Mouse (Mus musculus) midbrain, embryonic 12.5 days (tissue): ENCODE measurements at regions not wholly inside any gene's neighbourhood (a gene's known extent, or its start where the extent isn't known, plus 50 kb on each side); places are given as distances from the start of the nearest gene placed in this dataset.
A peak's percentile ranks its signal among the peaks of the same experiment; 100 is the strongest.

Source experiments
- ATAC-seq: fragments of 200-750 bp; cut with Nextera tagmentation; 2 replicates; pipeline ENCODE4 v1.8.0; 2017; ENCODE audit warnings: low read depth, moderate TSS enrichment, moderate library complexity; ENCODE audit not compliant: low FRiP score
- H3K27ac ChIP-seq: fragments of 300-500 bp; sonication (generic); replicated peaks from 2 replicates; pipeline ENCODE4 v1.5.1; 2016; ENCODE audit warnings: mild to moderate bottlenecking
- H3K27me3 ChIP-seq: fragments of 300-500 bp; sonication (generic); 2 replicates; pipeline ENCODE4 v1.6.1; 2016; ENCODE audit warnings: mild to moderate bottlenecking
- H3K36me3 ChIP-seq: fragments of 300-500 bp; sonication (generic); 2 replicates; pipeline ENCODE4 v1.6.1; 2016
- H3K4me1 ChIP-seq: fragments of 300-500 bp; sonication (generic); 2 replicates; pipeline ENCODE4 v1.6.1; 2016
- H3K4me2 ChIP-seq: fragments of 300-500 bp; sonication (generic); replicated peaks from 2 replicates; pipeline ENCODE4 v1.6.1; 2016; ENCODE audit warnings: mild to moderate bottlenecking, moderate library complexity
- H3K4me3 ChIP-seq: fragments of 300-500 bp; sonication (generic); 2 replicates; pipeline ENCODE4 v1.5.1; 2016; ENCODE audit warnings: mild to moderate bottlenecking
- H3K9ac ChIP-seq: fragments of 300-500 bp; sonication (generic); replicated peaks from 2 replicates; pipeline ENCODE4 v1.6.1; 2016; ENCODE audit warnings: mild to moderate bottlenecking, moderate library complexity
- H3K9me3 ChIP-seq: fragments of 300-500 bp; sonication (generic); 2 replicates; pipeline ENCODE4 v1.6.1; 2016; ENCODE audit warnings: mild to moderate bottlenecking
- WGBS: fragments of 180-500 bp; shearing (Covaris S2); methylation state at CpG from one replicate; pipeline ENCODE4 v1.1.7; 2016; 5-methylcytosine and 5-hydroxymethylcytosine counted together

DNA sequence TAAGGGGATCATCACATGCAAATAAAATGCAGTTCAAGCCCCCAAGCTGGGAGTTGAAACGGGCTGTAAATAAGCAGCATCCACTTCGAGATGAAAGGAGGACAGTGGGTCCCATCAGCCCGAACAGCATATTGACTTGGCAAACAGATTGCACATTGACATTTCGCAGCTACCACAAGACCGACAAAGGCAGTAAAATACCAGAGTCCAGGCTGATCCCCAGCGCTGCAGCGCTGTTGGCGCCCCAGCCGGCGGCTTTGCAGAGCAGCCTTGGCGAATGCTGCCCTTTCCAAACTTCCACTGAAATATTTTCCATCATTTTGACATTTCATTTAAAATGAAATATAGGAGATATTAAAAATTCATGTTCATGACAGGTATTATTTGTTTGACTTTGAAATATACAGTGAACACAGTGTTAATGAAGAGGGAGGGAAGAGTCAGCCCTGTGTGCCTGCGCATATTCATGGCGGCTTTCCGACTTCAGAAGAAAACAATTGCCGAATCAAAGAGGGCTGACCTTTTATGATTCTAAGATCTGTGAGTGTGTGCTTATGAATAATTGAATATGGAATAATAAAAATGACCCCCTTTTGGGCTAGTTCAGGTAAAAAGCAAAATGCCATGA lies 98.4 kb downstream of the Sqor start:
- H3K9me3 ChIP-seq: no peaks in the 10 kb centered on the region
- H3K4me2 ChIP-seq: no peak overlapping the region
- no peaks in the 10 kb centered on the region for H3K36me3 ChIP-seq
- H3K4me1 ChIP-seq: no peaks in the 10 kb centered on the region
- no peak overlapping the region for H3K9ac ChIP-seq
- WGBS: 67% methylated on average over 15 of the region's 15 CpGs
- H3K27me3 ChIP-seq: no peaks in the 10 kb centered on the region
- H3K4me3 ChIP-seq: no peak overlapping the region
- ATAC-seq: peak; percentile 63
- peak overlapping the region; percentile 30 for H3K27ac ChIP-seq

- Histone ChIP-seq H3K27ac (no peak overlapping the region), H3K9ac (no peak overlapping the region), H3K36me3 (no peaks in the 10 kb centered on the region), H3K9me3 (no peaks in the 10 kb centered on the region), H3K4me2 (no peak overlapping the region), H3K27me3 (no peaks in the 10 kb centered on the region), H3K4me3 (no peak overlapping the region), H3K4me1 (no peaks in the 10 kb centered on the region)
- WGBS: 79% methylated on average over 1 of the region's 1 CpGs
- ATAC-seq: no peak
Measured at GRCm38 (mm10) chr2:122863971-122864348, 98.9 kb downstream of the Sqor start.

DNA sequence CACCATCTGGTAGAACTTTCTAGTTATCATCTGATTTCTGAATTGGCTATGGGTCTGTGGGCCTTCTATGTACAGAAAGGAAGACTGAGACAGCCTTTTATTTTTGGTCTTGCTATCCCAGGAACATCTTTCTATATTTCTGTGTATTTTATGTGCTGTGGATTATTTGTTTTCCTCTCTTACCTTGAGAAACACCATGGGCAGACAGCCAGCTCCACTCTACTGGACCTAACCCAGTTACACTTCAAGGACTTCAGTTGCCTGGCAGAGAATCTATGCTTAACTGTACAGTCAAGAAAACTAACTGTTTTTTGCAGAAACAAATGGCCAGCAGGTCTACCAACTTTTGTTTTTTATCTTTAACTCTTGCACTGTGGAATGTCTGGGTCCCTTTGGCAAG lies 122.1 kb downstream of the Sqor start:
- ATAC-seq: no peak
- Histone ChIP-seq H3K4me1 (no peaks in the 10 kb centered on the region), H3K4me3 (no peak overlapping the region), H3K27ac (no peak overlapping the region), H3K9me3 (peaks cover 13% of the 10 kb centered on the region), H3K27me3 (no peaks in the 10 kb centered on the region), H3K4me2 (no peak overlapping the region), H3K36me3 (no peaks in the 10 kb centered on the region), H3K9ac (no peak overlapping the region)

- no peak overlapping the region for H3K27ac ChIP-seq
- no peaks in the 10 kb centered on the region for H3K27me3 ChIP-seq
- no peak for ATAC-seq
- no peak overlapping the region for H3K4me3 ChIP-seq
- H3K36me3 ChIP-seq: no peaks in the 10 kb centered on the region
- H3K4me1 ChIP-seq: no peaks in the 10 kb centered on the region
- H3K9me3 ChIP-seq: peaks cover 13% of the 10 kb centered on the region
- no peak overlapping the region for H3K4me2 ChIP-seq
- no peak overlapping the region for H3K9ac ChIP-seq
Measured at GRCm38 (mm10) chr2:122887526-122887925, 122.5 kb downstream of the Sqor start.

- no peak overlapping the region for H3K4me3 ChIP-seq
- H3K9ac ChIP-seq: no peak overlapping the region
- peak overlapping the region; percentile 25 for H3K4me2 ChIP-seq
- peaks cover 8% of the 10 kb centered on the region; the same call in 1 of the 2 replicates for H3K27me3 ChIP-seq
- no peaks in the 10 kb centered on the region for H3K36me3 ChIP-seq
- peaks cover 10% of the 10 kb centered on the region for H3K4me1 ChIP-seq
- peak; percentile 89 for ATAC-seq
- 13% methylated on average over 11 of the region's 11 CpGs for WGBS
- 0 out of 2 replicates have a peak, but pooled peaks cover 4% of the 10 kb centered on the region for H3K9me3 ChIP-seq
- H3K27ac ChIP-seq: peak overlapping the region; percentile 70
Measured at GRCm38 (mm10) chr2:122905129-122906072, 140.4 kb downstream of the Sqor start.

DNA sequence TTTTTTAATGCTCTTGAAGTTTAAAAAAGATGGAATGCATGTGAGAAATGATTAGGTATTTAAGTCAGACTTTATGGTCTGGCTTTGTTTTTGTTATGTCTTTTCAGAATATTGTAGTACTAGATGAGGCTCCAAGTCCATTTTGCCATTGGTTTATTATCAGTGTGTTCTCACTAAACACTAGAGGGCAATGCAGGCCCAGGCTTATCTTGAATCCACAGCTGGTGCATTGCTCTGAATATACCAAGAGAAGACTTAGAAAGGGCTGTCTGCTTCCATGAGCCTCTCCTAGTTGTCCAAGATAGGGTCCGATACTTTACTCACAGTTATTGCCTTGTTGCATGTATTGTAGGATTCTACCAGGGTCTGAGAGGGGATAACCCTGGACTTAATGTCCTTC lies 151.7 kb downstream of the Sqor start:
- H3K4me2 ChIP-seq: no peak overlapping the region
- no peaks in the 10 kb centered on the region for H3K36me3 ChIP-seq
- no peaks in the 10 kb centered on the region for H3K9me3 ChIP-seq
- no peak overlapping the region for H3K27ac ChIP-seq
- H3K27me3 ChIP-seq: no peaks in the 10 kb centered on the region
- no peak overlapping the region for H3K4me3 ChIP-seq
- ATAC-seq: no peak
- H3K4me1 ChIP-seq: no peaks in the 10 kb centered on the region
- 96% methylated on average over 1 of the region's 1 CpGs for WGBS
- no peak overlapping the region for H3K9ac ChIP-seq

DNA sequence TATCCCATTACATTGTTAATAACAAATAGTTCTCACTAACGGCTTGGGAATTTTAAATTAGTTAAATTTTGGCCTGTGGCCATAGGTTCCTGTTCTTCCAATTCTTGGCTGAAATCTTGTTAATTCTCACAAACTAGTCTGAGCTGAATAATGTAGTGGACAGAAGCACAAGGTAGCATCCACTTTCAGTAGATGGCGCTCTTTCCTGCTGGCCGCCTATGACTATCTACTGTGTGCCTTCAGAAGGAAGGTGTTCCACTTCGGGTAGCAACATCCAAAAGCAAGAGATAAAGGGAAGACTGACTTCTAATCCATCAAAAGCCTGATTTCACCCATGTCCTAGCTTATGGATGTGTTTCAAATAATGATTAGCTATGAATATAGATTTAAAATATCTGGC lies 172.9 kb downstream of the Sqor start:
- peaks cover 2% of the 10 kb centered on the region; the same call in 1 of the 2 replicates for H3K9me3 ChIP-seq

DNA sequence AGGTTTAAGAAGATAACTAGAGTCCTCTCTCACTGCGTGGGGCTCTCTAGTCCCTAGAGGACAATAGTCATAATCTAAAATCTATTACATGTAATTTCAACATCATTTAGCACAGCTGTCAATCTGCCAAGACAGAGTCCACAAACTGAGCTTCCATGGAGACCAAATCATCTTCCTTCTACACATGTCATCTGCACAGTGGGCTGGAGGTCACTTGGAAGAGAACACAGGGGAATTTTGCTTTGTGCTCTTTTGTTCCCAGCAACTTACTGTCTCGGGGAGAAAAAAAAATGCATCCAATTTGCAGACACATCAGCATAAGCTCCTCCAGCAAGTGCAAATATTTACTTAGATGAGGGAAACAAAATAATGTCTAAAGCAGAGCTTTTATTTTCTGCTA lies 179.8 kb downstream of the Sqor start:
- Histone ChIP-seq H3K4me3 (no peak overlapping the region), H3K4me1 (no peaks in the 10 kb centered on the region), H3K36me3 (no peaks in the 10 kb centered on the region), H3K9ac (no peak overlapping the region), H3K9me3 (no peaks in the 10 kb centered on the region), H3K4me2 (no peak overlapping the region), H3K27me3 (no peaks in the 10 kb centered on the region), H3K27ac (no peak overlapping the region)
- peak; percentile 19; the same call in 1 of the 2 replicates for ATAC-seq
- 35% methylated on average over 2 of the region's 2 CpGs for WGBS

More for the DNA sequence above, 172.9 kb downstream of the Sqor start:
- H3K27me3 ChIP-seq: no peaks in the 10 kb centered on the region
- no peaks in the 10 kb centered on the region for H3K36me3 ChIP-seq
- 52% methylated on average over 4 of the region's 4 CpGs for WGBS
- no peak overlapping the region for H3K4me2 ChIP-seq
- no peak overlapping the region for H3K27ac ChIP-seq
- H3K9ac ChIP-seq: no peak overlapping the region
- H3K4me1 ChIP-seq: no peaks in the 10 kb centered on the region
- no peak for ATAC-seq
- H3K4me3 ChIP-seq: no peak overlapping the region

- no peak for ATAC-seq
- Histone ChIP-seq H3K36me3 (no peaks in the 10 kb centered on the region), H3K27me3 (no peaks in the 10 kb centered on the region), H3K9ac (no peak overlapping the region), H3K4me3 (no peak overlapping the region), H3K27ac (no peak overlapping the region), H3K4me2 (no peak overlapping the region), H3K9me3 (no peaks in the 10 kb centered on the region), H3K4me1 (no peaks in the 10 kb centered on the region)
- 90% methylated on average over 3 of the region's 3 CpGs for WGBS
Measured at GRCm38 (mm10) chr2:122945891-122946290, 180.9 kb downstream of the Sqor start.

DNA sequence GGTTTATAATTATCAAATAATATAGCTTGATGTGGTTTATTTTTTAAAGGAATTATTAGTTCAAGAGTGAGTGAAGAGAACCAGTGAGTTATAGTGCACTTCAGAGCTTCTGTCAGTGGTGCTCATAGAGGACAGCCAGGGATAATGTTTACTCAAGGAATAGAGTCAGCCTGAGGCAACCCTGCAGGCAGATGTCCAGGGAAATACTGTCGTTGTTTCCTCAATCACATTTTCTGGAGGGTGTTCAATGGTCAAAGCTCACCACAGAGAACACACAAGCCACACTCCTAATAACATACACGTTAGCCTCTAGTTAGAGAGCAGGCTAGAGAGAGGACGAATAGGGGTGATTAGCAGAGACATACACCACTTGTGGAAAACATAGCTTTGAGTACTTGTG lies 184.0 kb downstream of the Sqor start:
- H3K9ac ChIP-seq: no peak overlapping the region
- no peaks in the 10 kb centered on the region for H3K4me1 ChIP-seq
- no peaks in the 10 kb centered on the region for H3K27me3 ChIP-seq
- no peak overlapping the region for H3K4me2 ChIP-seq
- H3K4me3 ChIP-seq: no peak overlapping the region
- 76% methylated on average over 3 of the region's 3 CpGs for WGBS
- no peaks in the 10 kb centered on the region for H3K36me3 ChIP-seq
- no peak overlapping the region for H3K27ac ChIP-seq
- ATAC-seq: no peak
- no peaks in the 10 kb centered on the region for H3K9me3 ChIP-seq

- H3K27ac ChIP-seq: no peak overlapping the region
- H3K9me3 ChIP-seq: no peaks in the 10 kb centered on the region
- H3K4me2 ChIP-seq: no peak overlapping the region
- WGBS: 89% methylated on average over 4 of the region's 4 CpGs
- no peaks in the 10 kb centered on the region for H3K4me1 ChIP-seq
- H3K9ac ChIP-seq: no peak overlapping the region
- no peaks in the 10 kb centered on the region for H3K36me3 ChIP-seq
- no peak overlapping the region for H3K4me3 ChIP-seq
- no peaks in the 10 kb centered on the region for H3K27me3 ChIP-seq
- ATAC-seq: no peak
Measured at GRCm38 (mm10) chr2:122961701-122962100, 196.7 kb downstream of the Sqor start.

DNA sequence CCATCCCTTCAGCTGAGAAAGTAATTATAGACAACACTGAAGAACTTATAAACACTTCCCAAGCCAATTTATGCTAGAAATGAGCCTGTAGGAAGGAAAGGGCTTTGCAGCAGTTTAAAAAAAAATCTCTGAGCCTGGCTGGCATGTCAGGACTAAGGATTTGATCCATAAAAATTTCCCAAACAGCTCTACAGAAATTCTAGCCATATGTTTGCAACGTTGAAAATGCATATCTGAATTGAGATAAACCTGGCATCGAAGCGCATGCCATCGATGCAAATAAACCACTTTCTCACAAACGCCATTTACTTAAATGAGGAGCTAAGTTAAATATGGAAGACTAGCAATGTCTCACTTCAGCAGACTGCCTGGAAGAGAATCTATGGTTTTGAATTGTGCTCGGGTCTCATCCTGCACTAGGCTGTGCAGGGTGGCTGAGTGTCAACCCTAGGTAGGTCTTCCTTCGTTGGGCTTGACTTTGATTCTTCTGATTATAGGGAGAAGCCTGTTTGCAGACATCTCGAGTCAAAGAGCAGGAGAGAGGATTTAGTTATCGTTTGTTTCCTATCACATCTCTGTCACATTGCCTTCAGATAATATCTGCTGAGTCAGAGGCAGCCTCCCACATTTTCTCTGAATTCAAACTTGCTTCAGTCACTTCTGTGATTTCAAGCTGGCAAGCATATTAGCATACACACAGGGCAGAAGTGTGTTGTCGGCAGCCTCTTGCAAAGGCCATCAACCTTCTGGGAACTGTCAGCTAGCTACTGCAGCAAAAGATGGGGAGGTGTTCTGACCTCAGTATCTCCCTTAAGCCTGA lies 204.0 kb downstream of the Sqor start:
- Histone ChIP-seq H3K36me3 (no peaks in the 10 kb centered on the region), H3K27ac (no peak overlapping the region), H3K4me2 (no peak overlapping the region), H3K4me3 (no peak overlapping the region), H3K27me3 (no peaks in the 10 kb centered on the region), H3K9me3 (no peaks in the 10 kb centered on the region), H3K4me1 (no peaks in the 10 kb centered on the region), H3K9ac (no peak overlapping the region)
- no peak for ATAC-seq
- 89% methylated on average over 10 of the region's 10 CpGs for WGBS
